ENCODE assay signal across 11 mouse cellular contexts in the genomic region with DNA sequence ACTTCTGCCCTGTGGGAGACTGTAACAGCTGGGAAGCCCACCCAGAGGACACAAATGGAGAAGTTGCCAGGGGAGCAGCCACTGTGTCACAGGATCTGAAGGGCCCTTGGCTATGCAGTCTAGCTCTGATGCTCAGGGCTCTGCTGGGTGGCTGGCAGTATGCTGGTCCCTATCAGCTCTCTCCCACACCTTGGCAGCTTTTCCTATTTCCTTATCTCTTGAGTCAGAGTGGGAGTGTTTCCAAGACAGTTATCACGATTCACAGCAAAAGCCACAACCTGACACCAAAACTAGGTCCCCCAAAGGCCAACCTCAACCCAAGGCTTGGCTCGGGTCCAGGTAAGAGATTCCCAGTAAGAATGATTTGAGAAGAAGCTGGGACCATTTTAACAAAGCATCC. TPM values are rescaled to one million over a fixed set of nuclear protein-coding genes. Genes with fewer than 3 reads are reported as not detected.
A peak's percentile ranks its signal among the peaks of the same experiment; 100 is the strongest.
DNase-seq lines count a peak whose midpoint lies in the region; ATAC-seq and TF ChIP-seq lines count a peak whose summit lies in the region.
"Had no signal": no experiment of that assay in that cellular context is flagged by ENCODE, and none has a peak within 500 bp of the region (broad histone marks: within the 10 kb centered on the region; RNA-seq: fewer than 3 reads in every experiment).

No protein-coding gene starts in this region.

- H3K27me3 ChIP-seq in intestine, embryonic 15.5 days (replicated peaks), result no peaks in the 10 kb centered on the region
- H3K27me3 ChIP-seq in intestine, postnatal 0 days (replicated peaks; ENCODE audit: control insufficient read depth, insufficient read depth, low read length), result no peaks in the 10 kb centered on the region
- no peaks in the 10 kb centered on the region for H3K27me3 ChIP-seq in heart, embryonic 13.5 days (replicated peaks)

- no peak overlapping the region for H3K9ac ChIP-seq in intestine, embryonic 15.5 days
- no peak overlapping the region for H3K9ac ChIP-seq in intestine, postnatal 0 days (ENCODE audit: low read depth, low read length)
- 0 out of 2 replicates have a peak overlapping the region, but pooled peaks have one; percentile 29 for H3K9ac ChIP-seq in heart, embryonic 13.5 days

- no peaks in the 10 kb centered on the region for H3K36me3 ChIP-seq in intestine, embryonic 15.5 days
- peaks cover 6% of the 10 kb centered on the region; the same call in 1 of the 2 replicates for H3K36me3 ChIP-seq in intestine, postnatal 0 days (ENCODE audit: control insufficient read depth, insufficient read depth)
- H3K36me3 ChIP-seq in heart, embryonic 13.5 days, result peaks cover 42% of the 10 kb centered on the region

- WGBS in intestine, embryonic 15.5 days, result 58% methylated on average over 2 of the region's 2 CpGs
- 50% methylated on average over 2 of the region's 2 CpGs for WGBS in intestine, postnatal 0 days
- 23% methylated on average over 2 of the region's 2 CpGs for WGBS in heart, embryonic 13.5 days

- ATAC-seq in intestine, embryonic 15.5 days, result peak; percentile 86; the same call in 1 of the 2 replicates
- no peak for ATAC-seq in intestine, postnatal 0 days
- ATAC-seq in heart, embryonic 13.5 days (ENCODE audit: extremely low read depth, insufficient number of reproducible peaks, low FRiP score, low TSS enrichment), result peak; percentile 21; the same call in 1 of the 2 replicates
- ATAC-seq in megakaryocyte-erythroid progenitor cell, adult 5-6 weeks (replicated peaks; ENCODE audit: low FRiP score, low TSS enrichment, poor library complexity, severe bottlenecking), result peak; percentile 91

- TF ChIP-seq CTCF in intestine, postnatal 0 days (IDR thresholded peaks at IDR 0.05; ENCODE audit: low read depth), result no peak

- no peak overlapping the region for H3K27ac ChIP-seq in intestine, embryonic 15.5 days
- H3K27ac ChIP-seq in intestine, postnatal 0 days (ENCODE audit: low read depth, low read length), result no peak overlapping the region
- peak overlapping the region; percentile 69 for H3K27ac ChIP-seq in heart, embryonic 13.5 days (replicated peaks)
- H3K27ac ChIP-seq: limb, embryonic 10.5 days had no signal

- H3K4me3 ChIP-seq in intestine, embryonic 15.5 days (replicated peaks), result no peak overlapping the region
- no peak overlapping the region for H3K4me3 ChIP-seq in intestine, postnatal 0 days (ENCODE audit: low read depth, low read length)
- H3K4me3 ChIP-seq in heart, embryonic 13.5 days, result no peak overlapping the region
- H3K4me3 ChIP-seq: limb, embryonic 10.5 days had no signal

- H3K4me1 ChIP-seq in intestine, embryonic 15.5 days (replicated peaks), result no peaks in the 10 kb centered on the region
- no peaks in the 10 kb centered on the region for H3K4me1 ChIP-seq in intestine, postnatal 0 days (replicated peaks; ENCODE audit: control insufficient read depth, insufficient read depth, low read length)
- H3K4me1 ChIP-seq in heart, embryonic 13.5 days, result peaks cover 75% of the 10 kb centered on the region

- H3K9me3 ChIP-seq in intestine, embryonic 15.5 days, result no peaks in the 10 kb centered on the region
- no peaks in the 10 kb centered on the region for H3K9me3 ChIP-seq in intestine, postnatal 0 days (ENCODE audit: control insufficient read depth)
- no peaks in the 10 kb centered on the region for H3K9me3 ChIP-seq in heart, embryonic 13.5 days
- H3K9me3 ChIP-seq: limb, embryonic 10.5 days had no signal

- H3K4me2 ChIP-seq in intestine, embryonic 15.5 days (replicated peaks), result no peak overlapping the region
- no peak overlapping the region for H3K4me2 ChIP-seq in intestine, postnatal 0 days (replicated peaks; ENCODE audit: low read depth)
- no peak overlapping the region; the same call in 1 of the 2 replicates for H3K4me2 ChIP-seq in heart, embryonic 13.5 days

- DNase-seq in c-Kit-negative CD71-positive TER-119-positive erythroid progenitor cells, embryonic 14.5 days (ENCODE audit: low read depth, low spot score), result peak; percentile 75
- DNase-seq in urinary bladder, postnatal 14 days (ENCODE audit: low spot score), result no peak
- DNase-seq in left cerebral cortex, adult 11 months (ENCODE audit: low spot score), result no peak
- no peak for DNase-seq in cerebellum, adult 9-10 months
- DNase-seq: cerebellum, adult 11 months; kidney, adult 2 months had no signal

RNA-seq across cellular contexts. Expression of gene Ttc39a, which starts 39.0 kb away (rescaled TPM):
- polyA plus RNA-seq in intestine, embryonic 15.5 days (2015; fragmentation: Nextera tagmentation; extraction: Ambion mirVana), result 17.0 and 21.5 TPM in 2 replicates
- polyA plus RNA-seq in intestine, postnatal 0 days (2015; fragmentation: Nextera tagmentation; extraction: Ambion mirVana), result 6.3 and 7.5 TPM in 2 replicates
- 8.8 and 9.7 TPM in 2 replicates for polyA plus RNA-seq in heart, embryonic 13.5 days (2015; fragmentation: Nextera tagmentation; extraction: Ambion mirVana)
- 3.3 and 5.1 TPM in 2 replicates for total RNA-seq in megakaryocyte-erythroid progenitor cell, adult 5-6 weeks (2014; fragmentation: Nextera tagmentation)
- 2.0 and 2.6 TPM in 2 replicates for total RNA-seq in megakaryocyte-erythroid progenitor cell, adult 5-6 weeks (2017)

RNA-seq across cellular contexts. Expression of gene Rnf11, which starts 39.1 kb away (rescaled TPM):
- polyA plus RNA-seq in intestine, embryonic 15.5 days (2015; fragmentation: Nextera tagmentation; extraction: Ambion mirVana), result 30.5 and 32.0 TPM in 2 replicates
- polyA plus RNA-seq in intestine, postnatal 0 days (2015; fragmentation: Nextera tagmentation; extraction: Ambion mirVana), result 36.0 and 39.2 TPM in 2 replicates
- 42.6 and 45.0 TPM in 2 replicates for polyA plus RNA-seq in heart, embryonic 13.5 days (2015; fragmentation: Nextera tagmentation; extraction: Ambion mirVana)
- 12.0 and 14.0 TPM in 2 replicates for total RNA-seq in megakaryocyte-erythroid progenitor cell, adult 5-6 weeks (2014; fragmentation: Nextera tagmentation)
- 19.0 and 27.8 TPM in 2 replicates for total RNA-seq in megakaryocyte-erythroid progenitor cell, adult 5-6 weeks (2017)
